Mouse (Mus musculus) testis, postnatal 14 days (tissue): ENCODE data around the gene Kank2.
"Not testable (repeated sequence)": the region's sequence is repeated elsewhere in the genome, so short reads cannot be mapped to it uniquely, and the experiment has no call there.

Experiments
- DNase-seq: peaks from one replicate; pipeline ENCODE4 v3.0.0; 2021; ENCODE audit warnings: low spot score

Kank2 gene

GRCm38 (mm10) chr9:21818125-21818524, 19.6 kb upstream of the Kank2 start:
- no peak for DNase-seq

GRCm38 (mm10) chr9:21816716-21817305, 18.3 kb upstream of the Kank2 start:
- no peak for DNase-seq

- no peak for DNase-seq
These were observed 12.6 kb upstream of the Kank2 start for GRCm38 (mm10) chr9:21811170-21811569.

GRCm38 (mm10) chr9:21808561-21808960, 10.0 kb upstream of the Kank2 start:
- no peak for DNase-seq

- DNase-seq = no peak
These were observed 8.4 kb upstream of the Kank2 start for GRCm38 (mm10) chr9:21806976-21807375.

GRCm38 (mm10) chr9:21806363-21806762, 7.8 kb upstream of the Kank2 start:
- DNase-seq = no peak

GRCm38 (mm10) chr9:21803986-21804644, 5.6 kb upstream of the Kank2 start:
- peak; percentile 66 for DNase-seq

- DNase-seq = no peak
These were observed 3.0 kb upstream of the Kank2 start for GRCm38 (mm10) chr9:21801591-21801990.

- DNase-seq = no peak
These were observed 2.6 kb upstream of the Kank2 start for GRCm38 (mm10) chr9:21801121-21801520.

- no peak for DNase-seq
These were observed 436 bp upstream of the Kank2 start for GRCm38 (mm10) chr9:21799010-21799350.

GRCm38 (mm10) chr9:21797921-21798344, 611 bp downstream of the Kank2 start:
- peak; percentile 64 for DNase-seq

- DNase-seq = no peak
These were observed 1.6 kb downstream of the Kank2 start for GRCm38 (mm10) chr9:21796919-21797318.

GRCm38 (mm10) chr9:21796259-21796658, 2.3 kb downstream of the Kank2 start:
- no peak for DNase-seq

GRCm38 (mm10) chr9:21795579-21795978, 3.0 kb downstream of the Kank2 start:
- no peak for DNase-seq

GRCm38 (mm10) chr9:21794925-21795324, 3.6 kb downstream of the Kank2 start:
- DNase-seq = no peak

GRCm38 (mm10) chr9:21794344-21794834, 4.2 kb downstream of the Kank2 start:
- DNase-seq = no peak

- not testable (repeated sequence) for DNase-seq
These were observed 5.0 kb downstream of the Kank2 start for GRCm38 (mm10) chr9:21793507-21793906.

GRCm38 (mm10) chr9:21792644-21793043, 5.9 kb downstream of the Kank2 start:
- no peak for DNase-seq

GRCm38 (mm10) chr9:21791861-21792260, 6.7 kb downstream of the Kank2 start:
- no peak for DNase-seq

- DNase-seq = no peak
These were observed 10.3 kb downstream of the Kank2 start for GRCm38 (mm10) chr9:21788234-21788633.

GRCm38 (mm10) chr9:21787654-21788053, 10.9 kb downstream of the Kank2 start:
- DNase-seq = no peak

- no peak for DNase-seq
These were observed 11.6 kb downstream of the Kank2 start for GRCm38 (mm10) chr9:21786906-21787305.

GRCm38 (mm10) chr9:21786309-21786708, 12.2 kb downstream of the Kank2 start:
- not testable (repeated sequence) for DNase-seq
